ENCODE assay signal across 10 mouse cellular contexts in the genomic region with DNA sequence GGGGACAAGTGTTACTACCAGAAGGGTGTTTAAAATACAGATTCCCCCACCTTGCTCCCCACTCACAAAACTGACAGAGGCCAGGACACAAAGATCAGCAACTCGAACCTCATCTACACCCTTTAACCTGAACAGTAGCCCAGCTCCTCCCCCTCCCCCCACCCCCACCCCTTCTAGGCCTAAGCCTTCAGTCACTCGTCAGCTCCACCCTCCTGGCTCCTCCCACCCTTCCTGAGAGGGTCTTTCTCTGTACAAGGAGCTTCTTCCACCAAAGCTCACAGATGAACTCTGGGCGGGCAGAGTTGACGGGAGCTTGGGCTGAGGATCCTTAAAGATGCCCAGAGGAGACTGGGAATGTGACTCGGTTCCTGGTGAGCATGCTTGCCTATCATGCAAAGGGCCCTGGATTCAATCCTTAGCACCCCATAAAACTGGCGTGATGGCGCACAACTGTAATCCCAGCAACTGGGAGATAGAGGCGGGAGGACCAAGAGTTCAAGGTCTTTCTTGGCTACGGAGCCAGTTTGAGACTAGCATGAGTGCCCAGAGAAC. TPM values are rescaled to one million over a fixed set of nuclear protein-coding genes. Genes with fewer than 3 reads are reported as not detected.
DNase-seq lines count a peak whose midpoint lies in the region; ATAC-seq and TF ChIP-seq lines count a peak whose summit lies in the region.
"Had no signal": no experiment of that assay in that cellular context is flagged by ENCODE, and none has a peak within 500 bp of the region (broad histone marks: within the 10 kb centered on the region; RNA-seq: fewer than 3 reads in every experiment).

No protein-coding gene starts in this region.

- 0 out of 2 replicates have a peak overlapping the region, but pooled peaks have one; percentile 2 for H3K4me2 ChIP-seq in heart, embryonic 12.5 days
- 0 out of 2 replicates have a peak overlapping the region, but pooled peaks have one; percentile 1 for H3K4me2 ChIP-seq in embryonic facial prominence, embryonic 12.5 days (replicated peaks)
- peak overlapping the region; percentile 88 for H3K4me2 ChIP-seq in midbrain, embryonic 11.5 days

- H3K36me3 ChIP-seq in heart, embryonic 12.5 days, result no peaks in the 10 kb centered on the region
- H3K36me3 ChIP-seq in heart, embryonic 10.5 days, result no peaks in the 10 kb centered on the region
- no peaks in the 10 kb centered on the region for H3K36me3 ChIP-seq in E14TG2a.4 (ENCODE audit: insufficient read depth, low read length)
- peaks cover 6% of the 10 kb centered on the region; the same call in 1 of the 2 replicates for H3K36me3 ChIP-seq in embryonic facial prominence, embryonic 12.5 days
- H3K36me3 ChIP-seq in midbrain, embryonic 11.5 days (ENCODE audit: control insufficient read depth, insufficient read depth, low read length), result no peaks in the 10 kb centered on the region; the same call in 1 of the 2 replicates

- 36% methylated on average over 9 of the region's 9 CpGs for WGBS in heart, embryonic 12.5 days
- WGBS in heart, embryonic 10.5 days, result 31% methylated on average over 9 of the region's 9 CpGs
- WGBS in embryonic facial prominence, embryonic 12.5 days, result 41% methylated on average over 9 of the region's 9 CpGs
- WGBS in midbrain, embryonic 11.5 days, result 41% methylated on average over 9 of the region's 9 CpGs

- no peak for ATAC-seq in heart, embryonic 12.5 days (ENCODE audit: insufficient number of reproducible peaks, low FRiP score)
- ATAC-seq in embryonic facial prominence, embryonic 12.5 days (ENCODE audit: insufficient number of reproducible peaks, insufficient read depth, low FRiP score, low TSS enrichment), result no peak
- ATAC-seq in midbrain, embryonic 11.5 days (ENCODE audit: low FRiP score), result peak; percentile 47; the same call in 1 of the 2 replicates

- H3K27me3 ChIP-seq in heart, embryonic 12.5 days (replicated peaks), result peaks cover 88% of the 10 kb centered on the region
- H3K27me3 ChIP-seq in heart, embryonic 10.5 days (ENCODE audit: insufficient read depth, poor library complexity, severe bottlenecking), result peaks cover 78% of the 10 kb centered on the region
- peaks cover 44% of the 10 kb centered on the region for H3K27me3 ChIP-seq in E14TG2a.4 (ENCODE audit: insufficient read depth, low read length)
- H3K27me3 ChIP-seq in embryonic facial prominence, embryonic 12.5 days, result no peaks in the 10 kb centered on the region
- H3K27me3 ChIP-seq in midbrain, embryonic 11.5 days (ENCODE audit: control insufficient read depth, insufficient read depth, low read length), result no peaks in the 10 kb centered on the region

- H3K9me3 ChIP-seq in heart, embryonic 12.5 days (replicated peaks), result no peaks in the 10 kb centered on the region
- no peaks in the 10 kb centered on the region for H3K9me3 ChIP-seq in heart, embryonic 10.5 days
- H3K9me3 ChIP-seq in E14TG2a.4 (ENCODE audit: low read length), result no peaks in the 10 kb centered on the region
- H3K9me3 ChIP-seq in embryonic facial prominence, embryonic 12.5 days, result no peaks in the 10 kb centered on the region
- H3K9me3 ChIP-seq in midbrain, embryonic 11.5 days (ENCODE audit: control insufficient read depth, low read length), result no peaks in the 10 kb centered on the region
- H3K9me3 ChIP-seq: megakaryocyte, embryonic 14.5 days had no signal

- no peak overlapping the region for H3K4me3 ChIP-seq in heart, embryonic 12.5 days
- H3K4me3 ChIP-seq in heart, embryonic 10.5 days, result no peak overlapping the region
- peak overlapping the region; percentile 52 for H3K4me3 ChIP-seq in E14TG2a.4 (replicated peaks; ENCODE audit: low read length)
- H3K4me3 ChIP-seq in embryonic facial prominence, embryonic 12.5 days, result no peak overlapping the region
- peak overlapping the region; percentile 9; the same call in 1 of the 2 replicates for H3K4me3 ChIP-seq in midbrain, embryonic 11.5 days (ENCODE audit: low read depth, low read length)
- H3K4me3 ChIP-seq: megakaryocyte, embryonic 14.5 days had no signal

- DNase-seq in heart, embryonic 10.5 days (ENCODE audit: low spot score), result no peak
- DNase-seq in midbrain, embryonic 11.5 days (ENCODE audit: low spot score, missing footprints), result no peak
- DNase-seq in right cerebral cortex, postnatal 36 days (ENCODE audit: low spot score in 2 of 2), result no peak
- DNase-seq in adrenal gland, adult (ENCODE audit: inconsistent age in 2 of 2, low spot score in 1 of 2), result no peak
- DNase-seq in adrenal gland, adult 8-10 months, result no peak
- DNase-seq: liver had no signal

- H3K27ac ChIP-seq in heart, embryonic 12.5 days (ENCODE audit: poor library complexity, severe bottlenecking), result no peak overlapping the region
- H3K27ac ChIP-seq in heart, embryonic 10.5 days, result no peak overlapping the region
- no peak overlapping the region for H3K27ac ChIP-seq in embryonic facial prominence, embryonic 12.5 days
- H3K27ac ChIP-seq in midbrain, embryonic 11.5 days (ENCODE audit: low read depth, low read length), result no peak overlapping the region

- TF ChIP-seq CTCF in E14TG2a.4 (conservative IDR thresholded peaks at IDR 0.05; ENCODE audit: low read length), result no peak

- no peak overlapping the region for H3K9ac ChIP-seq in heart, embryonic 12.5 days
- H3K9ac ChIP-seq in embryonic facial prominence, embryonic 12.5 days, result no peak overlapping the region
- peak overlapping the region; percentile 6; the same call in 1 of the 2 replicates for H3K9ac ChIP-seq in midbrain, embryonic 11.5 days (ENCODE audit: low read length)

- peaks cover 33% of the 10 kb centered on the region for H3K4me1 ChIP-seq in heart, embryonic 12.5 days (replicated peaks)
- H3K4me1 ChIP-seq in heart, embryonic 10.5 days, result peaks cover 59% of the 10 kb centered on the region
- H3K4me1 ChIP-seq in E14TG2a.4 (replicated peaks; ENCODE audit: low read depth, low read length), result peaks cover 76% of the 10 kb centered on the region
- H3K4me1 ChIP-seq in embryonic facial prominence, embryonic 12.5 days, result peaks cover 57% of the 10 kb centered on the region
- peaks cover 69% of the 10 kb centered on the region for H3K4me1 ChIP-seq in midbrain, embryonic 11.5 days (ENCODE audit: control insufficient read depth, insufficient read depth, low read length)

RNA-seq across cellular contexts. Expression of gene Ephb2, which starts 5.4 kb away (rescaled TPM):
- polyA plus RNA-seq in heart, embryonic 12.5 days (2016; fragmentation: Nextera tagmentation; extraction: Ambion mirVana), result 1.5 and 2.1 TPM in 2 replicates
- 2.6 and 4.2 TPM in 2 replicates for polyA plus RNA-seq in heart, embryonic 10.5 days (2016; fragmentation: Nextera tagmentation; extraction: Ambion mirVana)
- polyA plus RNA-seq in embryonic facial prominence, embryonic 12.5 days (2016; fragmentation: Nextera tagmentation; extraction: Ambion mirVana), result 17.1 and 20.7 TPM in 2 replicates
- polyA plus RNA-seq in midbrain, embryonic 11.5 days (2014; fragmentation: Nextera tagmentation; extraction: Ambion mirVana), result 28.8 and 33.7 TPM in 2 replicates
- 10 to 100 TPM; 20.6 to 36.8 (median 29.4) TPM for total RNA-seq in adrenal gland, adult 8-10 months (2022)

RNA-seq across cellular contexts. Expression of gene C1qb, which starts 55.6 kb away (rescaled TPM):
- 18.8 and 19.3 TPM in 2 replicates for polyA plus RNA-seq in heart, embryonic 12.5 days (2016; fragmentation: Nextera tagmentation; extraction: Ambion mirVana)
- polyA plus RNA-seq in heart, embryonic 10.5 days (2016; fragmentation: Nextera tagmentation; extraction: Ambion mirVana), result 4.5 and 13.4 TPM in 2 replicates
- polyA plus RNA-seq in embryonic facial prominence, embryonic 12.5 days (2016; fragmentation: Nextera tagmentation; extraction: Ambion mirVana), result 28.2 and 29.7 TPM in 2 replicates
- polyA plus RNA-seq in midbrain, embryonic 11.5 days (2014; fragmentation: Nextera tagmentation; extraction: Ambion mirVana), result 31.5 and 34.7 TPM in 2 replicates
- total RNA-seq in adrenal gland, adult 8-10 months (2022), result 100 to 1,000 TPM in 2 of 4 experiments, 10 to 100 TPM in 2; 63.2 to 103 (median 86.1) TPM

Comparison
In these comparisons a context has a peak if more than half of its experiments do, and no peak if none do; other contexts are left out.
1. H3K4me2 ChIP-seq: peak in every context shown above with its lines; median percentile 88 in midbrain, embryonic 11.5 days; 2 in heart, embryonic 12.5 days; 1 in embryonic facial prominence, embryonic 12.5 days.
2. H3K4me3 ChIP-seq: peak in E14TG2a.4 (single experiment) and midbrain, embryonic 11.5 days (single experiment); none in heart, embryonic 12.5 days (single experiment), heart, embryonic 10.5 days (single experiment) and embryonic facial prominence, embryonic 12.5 days (single experiment).